Mouse (Mus musculus): ENCODE results near the gene Shkbp1. TPM values are rescaled to one million over a fixed set of nuclear protein-coding genes. Genes with fewer than 3 reads are reported as not detected.

Shkbp1 gene
- total and polyA plus RNA-seq, 3 experiments: 23.3 to 62.8 (median 30.8) TPM

- TF ChIP-seq TCF12 (IDR thresholded peaks at IDR 0.05; ENCODE audit: low read depth, low read length): no peak
- TF ChIP-seq CHD1 (IDR thresholded peaks at IDR 0.05; ENCODE audit: low read depth, low read length): no peak
- no peak for TF ChIP-seq JUND (conservative IDR thresholded peaks at IDR 0.05; ENCODE audit: low read depth, low read length)
- TF ChIP-seq NELFE (IDR thresholded peaks at IDR 0.05; ENCODE audit: low read depth, low read length): no peak
- no peak for TF ChIP-seq PAX5 (IDR thresholded peaks at IDR 0.05; ENCODE audit: low read length)
- TF ChIP-seq HCFC1 (IDR thresholded peaks at IDR 0.05; ENCODE audit: low read depth, low read length): no peak
- no peak for TF ChIP-seq USF2 (conservative IDR thresholded peaks at IDR 0.05; ENCODE audit: low read depth, low read length)
- no peak for TF ChIP-seq BHLHE40 (IDR thresholded peaks at IDR 0.05; ENCODE audit: low read depth, low read length)
- TF ChIP-seq TBP (conservative IDR thresholded peaks at IDR 0.05; ENCODE audit: low read depth, low read length): no peak
- no peak for TF ChIP-seq EP300 (IDR thresholded peaks at IDR 0.05; ENCODE audit: low read length)
- no peak for TF ChIP-seq E2F4 (IDR thresholded peaks at IDR 0.05; ENCODE audit: insufficient replicate concordance, low read depth, low read length)
- Histone ChIP-seq H3K9me3 (replicated peaks; ENCODE audit: low read length) (no peaks in the 10 kb centered on the region), H3K9ac (ENCODE audit: insufficient read depth, low read depth) (no peak overlapping the region), H3K4me1 (ENCODE audit: control insufficient read depth in 1 of 2, insufficient read depth in 2 of 2) (peaks cover 4 to 37% of the 10 kb centered on the region in 2 experiments), H3K4me2 (ENCODE audit: insufficient read depth, low read depth, poor library complexity, severe bottlenecking) (peak overlapping the region; percentile 79), H3K36me3 (replicated peaks in 1 of 2; ENCODE audit: control insufficient read depth in 1 of 2, insufficient read depth in 1 of 2, low read length in 1 of 2) (no peaks in the 10 kb centered on the region), H3K79me2 (replicated peaks; ENCODE audit: control insufficient read depth, extremely low read depth, insufficient read depth, poor library complexity, severe bottlenecking) (no peaks in the 10 kb centered on the region), H3K4me3 (replicated peaks in 1 of 3; ENCODE audit: low read depth in 2 of 3, low read length in 2 of 3, poor library complexity in 1 of 3) (peak overlapping the region in 2 of 3 experiments; percentile 50 to 66), H3K27me3 (replicated peaks) (peaks cover 32% of the 10 kb centered on the region), H3K27ac (ENCODE audit: insufficient read depth, low read depth) (no peak overlapping the region)
- no peak for DNase-seq (ENCODE audit: extremely low read depth)
- dilution Hi-C loops (cut with MboI; ENCODE audit: extremely low pct_ligation_motif_present, extremely low pct_unique_long_range_greater_than_20kb, low sequenced_read_pairs): no loop called here
- in situ Hi-C loops (cut with MboI; ENCODE audit: low pct_ligation_motif_present, low pct_unique_long_range_greater_than_20kb, low sequenced_read_pairs): loop anchor here (10.0 kb wide), 1 partner anchor 195 kb away; the partner anchor contains the start of gene Hipk4
Measured at GRCm38 (mm10) chr7:27329981-27330380, 25.8 kb downstream of the Shkbp1 start.

DNA sequence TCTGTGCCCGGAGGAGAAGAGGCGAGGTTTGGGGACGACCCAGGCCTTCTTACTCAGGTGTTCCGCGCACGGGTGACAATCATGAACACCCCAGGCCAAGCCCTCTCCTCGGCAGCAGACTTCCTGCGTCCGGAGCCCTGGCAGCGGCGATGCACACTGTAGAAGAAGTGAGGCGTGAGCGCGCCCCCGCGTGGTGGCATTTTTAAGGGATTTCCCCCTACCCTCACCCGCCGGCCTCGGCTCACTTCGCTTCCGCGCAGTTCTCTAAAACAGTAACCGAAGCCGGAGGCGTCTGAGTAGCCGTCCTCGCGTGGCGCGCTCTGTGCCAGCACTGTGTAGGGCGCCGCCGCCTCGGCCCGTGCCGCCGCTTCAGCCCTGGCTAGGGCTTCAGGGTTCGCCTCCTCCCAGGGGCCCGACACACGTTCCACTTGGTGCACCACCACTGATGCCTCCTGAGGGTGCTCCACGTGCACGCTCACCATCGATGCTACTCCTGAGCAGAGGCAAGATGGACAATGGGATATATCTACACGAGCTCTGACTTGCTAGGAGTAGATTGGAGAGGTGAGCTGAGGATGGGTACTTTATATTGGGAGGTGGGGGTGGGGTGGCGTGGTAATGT lies 26.4 kb downstream of the Shkbp1 start:
- Histone ChIP-seq H3K79me2 (replicated peaks; ENCODE audit: control insufficient read depth, extremely low read depth, insufficient read depth, poor library complexity, severe bottlenecking) (no peaks in the 10 kb centered on the region), H3K9me3 (replicated peaks; ENCODE audit: low read length) (no peaks in the 10 kb centered on the region), H3K9ac (ENCODE audit: insufficient read depth, low read depth) (peak overlapping the region; percentile 8; the same call in 1 of the 2 replicates), H3K4me2 (ENCODE audit: insufficient read depth, low read depth, poor library complexity, severe bottlenecking) (peak overlapping the region; percentile 79), H3K27me3 (replicated peaks) (peaks cover 27% of the 10 kb centered on the region), H3K27ac (ENCODE audit: insufficient read depth, low read depth) (0 out of 2 replicates have a peak overlapping the region, but pooled peaks have one; percentile 18), H3K4me1 (ENCODE audit: control insufficient read depth in 1 of 2, insufficient read depth in 2 of 2) (peaks cover 4 to 37% of the 10 kb centered on the region in 2 experiments), H3K36me3 (replicated peaks in 1 of 2; ENCODE audit: control insufficient read depth in 1 of 2, insufficient read depth in 1 of 2, low read length in 1 of 2) (no peaks in the 10 kb centered on the region), H3K4me3 (replicated peaks in 1 of 3; ENCODE audit: low read depth in 2 of 3, low read length in 2 of 3, poor library complexity in 1 of 3) (peak overlapping the region; percentile 16 to 45 (median 34))
- peak; percentile 81 for DNase-seq (ENCODE audit: extremely low read depth)
- in situ Hi-C loops (cut with MboI; ENCODE audit: low pct_ligation_motif_present, low pct_unique_long_range_greater_than_20kb, low sequenced_read_pairs): no loop called here
- TF ChIP-seq MYC (IDR thresholded peaks at IDR 0.05; ENCODE audit: low read depth, low read length) (0 out of 2 replicates have a peak, but pooled peaks have one; percentile 36), EP300 (IDR thresholded peaks at IDR 0.05; ENCODE audit: low read length) (no peak), TCF12 (IDR thresholded peaks at IDR 0.05; ENCODE audit: low read depth, low read length) (peak; percentile 56; the same call in 1 of the 2 replicates), SMC3 (IDR thresholded peaks at IDR 0.05; ENCODE audit: low read depth, low read length) (peak; percentile 72), NELFE (IDR thresholded peaks at IDR 0.05; ENCODE audit: low read depth, low read length) (peak; percentile 36; the same call in 1 of the 2 replicates), UBTF (IDR thresholded peaks at IDR 0.05; ENCODE audit: low read depth, low read length) (peak; percentile 84; the same call in 1 of the 2 replicates), BHLHE40 (IDR thresholded peaks at IDR 0.05; ENCODE audit: low read depth, low read length) (peak; percentile 63), KAT2A (IDR thresholded peaks at IDR 0.05; ENCODE audit: insufficient replicate concordance, low read length) (no peak), HCFC1 (IDR thresholded peaks at IDR 0.05; ENCODE audit: low read depth, low read length) (peak; percentile 36; the same call in 1 of the 2 replicates), CTCF (conservative IDR thresholded peaks at IDR 0.05 in 1 of 2, IDR thresholded peaks at IDR 0.05 in 1 of 2; ENCODE audit: low read depth in 2 of 2, low read length in 2 of 2) (peak; percentile 29 to 86), POLR2A (IDR thresholded peaks at IDR 0.05; ENCODE audit: low read depth, low read length) (peak; percentile 46; the same call in 1 of the 2 replicates), MEF2A (IDR thresholded peaks at IDR 0.05; ENCODE audit: borderline replicate concordance, low read depth, low read length) (0 out of 2 replicates have a peak, but pooled peaks have one; percentile 16), NRF1 (IDR thresholded peaks at IDR 0.05; ENCODE audit: low read depth, low read length) (no peak), ELF1 (IDR thresholded peaks at IDR 0.05; ENCODE audit: low read depth, low read length) (peak; percentile 64), MXI1 (IDR thresholded peaks at IDR 0.05; ENCODE audit: low read depth, low read length) (peak; percentile 19; the same call in 1 of the 2 replicates), MAX (IDR thresholded peaks at IDR 0.05; ENCODE audit: low read length) (peak; percentile 81), RAD21 (IDR thresholded peaks at IDR 0.05; ENCODE audit: low read depth, low read length) (peak; percentile 61), JUND (conservative IDR thresholded peaks at IDR 0.05; ENCODE audit: low read depth, low read length) (no peak), TBP (conservative IDR thresholded peaks at IDR 0.05; ENCODE audit: low read depth, low read length) (0 out of 2 replicates have a peak, but pooled peaks have one; percentile 33), GABPA (IDR thresholded peaks at IDR 0.05; ENCODE audit: insufficient replicate concordance, low read depth, low read length) (no peak), CHD1 (IDR thresholded peaks at IDR 0.05; ENCODE audit: low read depth, low read length) (no peak), USF2 (conservative IDR thresholded peaks at IDR 0.05; ENCODE audit: low read depth, low read length) (no peak), RCOR1 (conservative IDR thresholded peaks at IDR 0.05; ENCODE audit: low read depth, low read length) (no peak), IRF4 (IDR thresholded peaks at IDR 0.05; ENCODE audit: low read depth, low read length) (peak; percentile 68; the same call in 1 of the 2 replicates), SIN3A (IDR thresholded peaks at IDR 0.05; ENCODE audit: low read length) (no peak), E2F4 (IDR thresholded peaks at IDR 0.05; ENCODE audit: insufficient replicate concordance, low read depth, low read length) (no peak), ZNF384 (IDR thresholded peaks at IDR 0.05; ENCODE audit: low read depth, low read length) (no peak)
- dilution Hi-C loops (cut with MboI; ENCODE audit: extremely low pct_ligation_motif_present, extremely low pct_unique_long_range_greater_than_20kb, low sequenced_read_pairs): no loop called here

Measured in CH12.LX (cell line).